Mouse (Mus musculus) thymus, adult 2 months (tissue): Measurements from ENCODE around the gene Snap23.

Source experiments
- CTCF ChIP-seq: fragments of 200-500 bp; IDR thresholded peaks from 2 replicates; pipeline ENCODE4 v1.5.1; 2012; ENCODE audit warnings: mild to moderate bottlenecking, control low read depth, low read length, moderate library complexity, borderline replicate concordance; ENCODE audit not compliant: control insufficient read depth, poor library complexity, insufficient read depth; ENCODE audit errors: extremely low read depth
- POLR2A ChIP-seq: fragments of 200-500 bp; IDR thresholded peaks from 2 replicates; pipeline ENCODE4 v1.6.1; 2012; ENCODE audit warnings: mild to moderate bottlenecking, low read length, control low read depth, moderate library complexity; ENCODE audit not compliant: control insufficient read depth, poor library complexity, insufficient read depth; ENCODE audit errors: extremely low read depth

DNA sequence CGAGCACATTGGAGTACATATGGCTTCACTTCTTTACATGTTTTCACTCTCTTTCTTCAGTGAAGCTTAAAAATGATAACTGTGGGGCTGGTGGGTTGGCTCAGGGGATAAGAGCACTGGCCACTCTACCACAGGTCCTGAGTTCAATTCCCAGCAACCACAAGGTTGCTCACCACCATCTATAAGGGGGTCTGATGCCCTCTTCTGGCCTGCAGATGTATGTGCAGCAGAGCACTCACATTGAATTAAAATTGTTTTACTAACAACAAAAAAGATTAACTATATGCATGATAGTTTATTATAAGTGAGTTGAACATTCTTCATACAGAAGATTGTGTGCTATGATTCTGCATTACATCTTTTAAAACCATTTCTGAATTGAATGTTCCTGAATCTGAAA is 52.1 kb downstream of the Snap23 start:
- TF ChIP-seq CTCF (no peak), POLR2A (no peak)
